Mouse (Mus musculus) cerebellum, postnatal 14 days (tissue): Measurements from ENCODE around the gene Clec4a4.
"Not testable (repeated sequence)": the region's sequence is repeated elsewhere in the genome, so short reads cannot be mapped to it uniquely, and the experiment has no call there.

Experiments
- DNase-seq, 2 experiments: peaks; one replicate each; pipeline ENCODE4 v3.0.0; 2021; ENCODE audit warnings: mixed read lengths in 2 of 2

Gene Clec4a4

GRCm38 (mm10) chr6:122989876-122990437 is at the start of gene Clec4a4:
Gene Clec4a4 (plus strand): TSS chr6:122990367.
- no peak for DNase-seq

- no peak for DNase-seq
Observed at GRCm38 (mm10) chr6:122946760-122947159, 43.4 kb upstream of the Clec4a4 start.

- peak in 1 of 2 experiments; percentile 3 for DNase-seq
Observed at GRCm38 (mm10) chr6:122952401-122952800, 37.8 kb upstream of the Clec4a4 start, which contains the start of gene Clec4a3. Gene Clec4a3 (plus strand): TSS chr6:122952515.

GRCm38 (mm10) chr6:122964562-122964961 is 25.6 kb upstream of the Clec4a4 start:
- DNase-seq = no peak

- no peak for DNase-seq
Observed at GRCm38 (mm10) chr6:122969048-122969447, 21.1 kb upstream of the Clec4a4 start.

GRCm38 (mm10) chr6:123004696-123005095 is 14.5 kb downstream of the Clec4a4 start:
- not testable (repeated sequence) for DNase-seq

- DNase-seq = peak; percentile 0 to 1
Observed at GRCm38 (mm10) chr6:123005591-123005990, 15.4 kb downstream of the Clec4a4 start.

- DNase-seq = no peak
Observed at GRCm38 (mm10) chr6:123049742-123050372, 59.7 kb downstream of the Clec4a4 start, which contains the start of gene Clec4b1. Gene Clec4b1 (plus strand): TSS chr6:123049962.
